In genomic region chr4:98107093-98107453, GRCm38 (mm10) we compare ENCODE assay signal across 12 mouse cellular contexts.
DNase-seq lines count a peak whose midpoint lies in the region; ATAC-seq and TF ChIP-seq lines count a peak whose summit lies in the region.
"Had no signal": no experiment of that assay in that cellular context is flagged by ENCODE, and none has a peak within 500 bp of the region (broad histone marks: within the 10 kb centered on the region; RNA-seq: fewer than 3 reads in every experiment).

No protein-coding gene starts in this region.

- no peaks in the 10 kb centered on the region for H3K9me3 ChIP-seq in heart, embryonic 14.5 days (ENCODE audit: control insufficient read depth, low read length)
- no peaks in the 10 kb centered on the region for H3K9me3 ChIP-seq in forebrain, embryonic 12.5 days
- H3K9me3 ChIP-seq in limb, embryonic 11.5 days (ENCODE audit: control insufficient read depth, low read length): no peaks in the 10 kb centered on the region

- WGBS in heart, embryonic 14.5 days: 31% methylated on average over 4 of the region's 4 CpGs
- WGBS in forebrain, embryonic 12.5 days: 10% methylated on average over 4 of the region's 4 CpGs
- 1% methylated on average over 4 of the region's 4 CpGs for WGBS in limb, embryonic 11.5 days

- H3K36me3 ChIP-seq in heart, embryonic 14.5 days (ENCODE audit: control insufficient read depth, insufficient read depth, low read length): peaks cover 8% of the 10 kb centered on the region
- no peaks in the 10 kb centered on the region for H3K36me3 ChIP-seq in forebrain, embryonic 12.5 days (replicated peaks)
- no peaks in the 10 kb centered on the region for H3K36me3 ChIP-seq in limb, embryonic 11.5 days (ENCODE audit: control insufficient read depth, insufficient read depth, low read length)

- no peak for TF ChIP-seq CTCF in brain, embryonic 14.5 days (IDR thresholded peaks at IDR 0.05; ENCODE audit: borderline replicate concordance, extremely low read depth, insufficient read depth, insufficient read length)

- no peak for DNase-seq in heart, adult 11 months
- DNase-seq in brain, embryonic 14.5 days (ENCODE audit: low read depth): peak; percentile 43
- DNase-seq in limb, embryonic 11.5 days (ENCODE audit: low spot score): no peak
- no peak for DNase-seq in cerebellum, adult 18-20 months
- DNase-seq in gastrocnemius, postnatal 14 days: no peak
- DNase-seq: cerebellum, adult 9-10 months; gastrocnemius, postnatal 25 days; lung, postnatal 36 days had no signal

- H3K4me2 ChIP-seq in heart, embryonic 14.5 days (ENCODE audit: low read length): 0 out of 2 replicates have a peak overlapping the region, but pooled peaks have one; percentile 14
- peak overlapping the region; percentile 26 for H3K4me2 ChIP-seq in forebrain, embryonic 12.5 days
- peak overlapping the region; percentile 30; the same call in 1 of the 2 replicates for H3K4me2 ChIP-seq in limb, embryonic 11.5 days (ENCODE audit: low read depth, severe bottlenecking)

- H3K27me3 ChIP-seq in heart, embryonic 14.5 days (ENCODE audit: control insufficient read depth, insufficient read depth, low read length): no peaks in the 10 kb centered on the region
- H3K27me3 ChIP-seq in forebrain, embryonic 12.5 days: peaks cover 19% of the 10 kb centered on the region; the same call in 1 of the 2 replicates
- H3K27me3 ChIP-seq in limb, embryonic 11.5 days (ENCODE audit: control insufficient read depth, insufficient read depth, low read length): no peaks in the 10 kb centered on the region
- H3K27me3 ChIP-seq: CH12.LX had no signal

- H3K4me1 ChIP-seq in heart, embryonic 14.5 days (ENCODE audit: control insufficient read depth in 2 of 2, insufficient read depth in 2 of 2, low read length in 2 of 2): peaks cover 22 to 36% of the 10 kb centered on the region in 2 experiments
- H3K4me1 ChIP-seq in forebrain, embryonic 12.5 days: peaks cover 81% of the 10 kb centered on the region
- peaks cover 55% of the 10 kb centered on the region for H3K4me1 ChIP-seq in limb, embryonic 11.5 days (ENCODE audit: control insufficient read depth, insufficient read depth, low read length)

- H3K4me3 ChIP-seq in heart, embryonic 14.5 days (ENCODE audit: control insufficient read depth in 1 of 2, insufficient read depth in 1 of 2, low read depth in 1 of 2, low read length in 2 of 2): no peak overlapping the region
- H3K4me3 ChIP-seq in forebrain, embryonic 12.5 days (replicated peaks): no peak overlapping the region
- H3K4me3 ChIP-seq in limb, embryonic 11.5 days (ENCODE audit: low read depth, low read length): no peak overlapping the region

- intact Hi-C loops in gastrocnemius, postnatal 14 days (cut with DNase I; ENCODE audit: low total_unique reads): loop anchor here (5.0 to 10.0 kb wide), 2 partner anchors 92 to 355 kb away; no protein-coding TSS in a partner anchor

- peak overlapping the region; percentile 14; the same call in 1 of the 2 replicates for H3K9ac ChIP-seq in heart, embryonic 14.5 days (ENCODE audit: low read length)
- no peak overlapping the region for H3K9ac ChIP-seq in forebrain, embryonic 12.5 days
- no peak overlapping the region; the same call in 1 of the 2 replicates for H3K9ac ChIP-seq in limb, embryonic 11.5 days (ENCODE audit: low read length)

- no peak for TF ChIP-seq POLR2A in brain, embryonic 14.5 days (IDR thresholded peaks at IDR 0.05; ENCODE audit: borderline replicate concordance, extremely low read depth, insufficient read depth, insufficient read length, poor library complexity, severe bottlenecking)

- H3K27ac ChIP-seq in heart, embryonic 14.5 days (replicated peaks in 1 of 2; ENCODE audit: control insufficient read depth in 1 of 2, insufficient read depth in 1 of 2, low read depth in 2 of 2, low read length in 2 of 2): peak overlapping the region; percentile 53 to 77
- peak overlapping the region; percentile 95 for H3K27ac ChIP-seq in forebrain, embryonic 12.5 days
- peak overlapping the region; percentile 94 for H3K27ac ChIP-seq in limb, embryonic 11.5 days (replicated peaks; ENCODE audit: low read depth, low read length)

- ATAC-seq in heart, embryonic 14.5 days (ENCODE audit: insufficient number of reproducible peaks, insufficient read depth, low FRiP score, low read depth): no peak
- ATAC-seq in forebrain, embryonic 12.5 days (ENCODE audit: low FRiP score): no peak
- ATAC-seq in limb, embryonic 11.5 days (ENCODE audit: insufficient number of reproducible peaks, low FRiP score, low TSS enrichment, low read depth): 0 out of 2 replicates have a peak, but pooled peaks have one; percentile 1
- no peak for ATAC-seq in megakaryocyte, adult 5-6 weeks (ENCODE audit: poor library complexity, severe bottlenecking)
